Mouse (Mus musculus): Measurements from ENCODE around the gene Frmpd3. TPM values are rescaled to one million over a fixed set of nuclear protein-coding genes. Genes with fewer than 3 reads are reported as not detected.

Frmpd3 gene
- polyA plus RNA-seq, 1 experiment from 2014 or later: 0.62 TPM

GRCm38 (mm10) chrX:140399986-140400385, 57.9 kb downstream of the Frmpd3 start:
- Histone ChIP-seq H3K27me3 (ENCODE audit: control insufficient read depth, insufficient read depth, low read length) (no peaks in the 10 kb centered on the region; the same call in 1 of the 2 replicates), H3K9me3 (replicated peaks; ENCODE audit: control insufficient read depth, low read length) (no peaks in the 10 kb centered on the region), H3K4me1 (ENCODE audit: control insufficient read depth, insufficient read depth, low read length) (no peaks in the 10 kb centered on the region), H3K27ac (replicated peaks; ENCODE audit: low read depth, low read length) (no peak overlapping the region), H3K36me3 (replicated peaks; ENCODE audit: control insufficient read depth, insufficient read depth, low read depth, low read length) (no peaks in the 10 kb centered on the region), H3K4me3 (ENCODE audit: low read depth, low read length) (no peak overlapping the region), H3K4me2 (ENCODE audit: low read depth, low read length) (no peak overlapping the region), H3K9ac (replicated peaks; ENCODE audit: low read length) (no peak overlapping the region)
- no peak for ATAC-seq (replicated peaks; ENCODE audit: insufficient number of reproducible peaks, low FRiP score, low TSS enrichment, low read depth)
- 43% methylated on average over 3 of the region's 3 CpGs for WGBS
- no peak for DNase-seq (ENCODE audit: low spot score)

- Histone ChIP-seq H3K9me3 (replicated peaks; ENCODE audit: control insufficient read depth, low read length) (no peaks in the 10 kb centered on the region), H3K27me3 (ENCODE audit: control insufficient read depth, insufficient read depth, low read length) (no peaks in the 10 kb centered on the region; the same call in 1 of the 2 replicates), H3K4me3 (ENCODE audit: low read depth, low read length) (no peak overlapping the region), H3K4me1 (ENCODE audit: control insufficient read depth, insufficient read depth, low read length) (no peaks in the 10 kb centered on the region), H3K36me3 (replicated peaks; ENCODE audit: control insufficient read depth, insufficient read depth, low read depth, low read length) (no peaks in the 10 kb centered on the region), H3K4me2 (ENCODE audit: low read depth, low read length) (no peak overlapping the region), H3K9ac (replicated peaks; ENCODE audit: low read length) (no peak overlapping the region), H3K27ac (replicated peaks; ENCODE audit: low read depth, low read length) (no peak overlapping the region)
- 55% methylated on average over 4 of the region's 4 CpGs for WGBS
- DNase-seq (ENCODE audit: low spot score) (peak; percentile 7), ATAC-seq (replicated peaks; ENCODE audit: insufficient number of reproducible peaks, low FRiP score, low TSS enrichment, low read depth) (no peak)
These were observed 60.8 kb downstream of the Frmpd3 start for GRCm38 (mm10) chrX:140402904-140403303.

DNA sequence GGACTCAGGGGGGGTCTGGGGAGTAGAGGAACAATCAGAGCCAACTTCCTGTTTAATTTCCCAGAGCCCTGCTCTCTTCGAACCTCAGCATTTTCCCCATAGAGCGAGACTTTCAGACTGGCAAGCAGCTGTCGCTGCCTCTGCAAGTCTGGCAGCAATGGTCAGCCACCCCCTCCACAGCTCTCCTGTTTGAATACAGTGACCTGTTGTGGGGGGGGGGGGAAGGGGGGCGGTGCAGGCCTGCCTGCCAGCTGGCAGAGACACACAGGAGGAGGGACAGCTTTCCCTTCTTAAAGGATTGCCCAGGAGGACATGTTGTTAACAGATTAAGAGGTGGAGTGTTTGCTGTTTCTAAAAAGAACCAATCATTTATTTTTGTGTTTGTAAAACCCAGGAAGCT, 64.0 kb downstream of the Frmpd3 start:
- DNase-seq (ENCODE audit: low spot score) (no peak), ATAC-seq (replicated peaks; ENCODE audit: insufficient number of reproducible peaks, low FRiP score, low TSS enrichment, low read depth) (no peak)
- H3K27me3 ChIP-seq (ENCODE audit: control insufficient read depth, insufficient read depth, low read length): no peaks in the 10 kb centered on the region
- no peak overlapping the region for H3K4me3 ChIP-seq (ENCODE audit: low read depth, low read length)
- no peak overlapping the region for H3K4me2 ChIP-seq (ENCODE audit: low read depth, low read length)
- H3K9ac ChIP-seq (replicated peaks; ENCODE audit: low read length): no peak overlapping the region
- no peaks in the 10 kb centered on the region for H3K9me3 ChIP-seq (replicated peaks; ENCODE audit: control insufficient read depth, low read length)
- no peaks in the 10 kb centered on the region for H3K4me1 ChIP-seq (ENCODE audit: control insufficient read depth, insufficient read depth, low read length)
- 35% methylated on average over 4 of the region's 4 CpGs for WGBS
- H3K36me3 ChIP-seq (replicated peaks; ENCODE audit: control insufficient read depth, insufficient read depth, low read depth, low read length): no peaks in the 10 kb centered on the region
- H3K27ac ChIP-seq (replicated peaks; ENCODE audit: low read depth, low read length): no peak overlapping the region

DNA sequence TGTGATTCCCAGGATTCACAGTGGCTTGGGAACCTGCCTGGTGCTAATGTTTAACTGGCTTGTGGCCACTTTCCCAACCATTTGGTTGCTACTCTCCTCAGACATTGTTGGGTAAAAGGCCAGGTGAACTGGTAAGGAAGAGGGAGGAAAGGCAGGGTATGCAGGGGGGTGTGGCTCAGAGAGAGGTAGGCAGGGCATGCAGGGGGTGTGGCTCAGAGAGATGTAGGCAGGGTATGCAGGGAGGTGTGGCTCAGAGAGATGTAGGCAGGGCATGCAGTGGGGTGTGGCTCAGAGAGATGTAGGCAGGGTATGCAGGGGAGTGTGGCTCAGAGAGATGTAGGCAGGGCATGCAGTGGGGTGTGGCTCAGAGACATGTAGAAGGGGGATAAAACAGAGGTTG, 64.4 kb downstream of the Frmpd3 start:
- Histone ChIP-seq H3K9me3 (replicated peaks; ENCODE audit: control insufficient read depth, low read length) (no peaks in the 10 kb centered on the region), H3K4me3 (ENCODE audit: low read depth, low read length) (no peak overlapping the region), H3K36me3 (replicated peaks; ENCODE audit: control insufficient read depth, insufficient read depth, low read depth, low read length) (no peaks in the 10 kb centered on the region), H3K4me2 (ENCODE audit: low read depth, low read length) (no peak overlapping the region), H3K4me1 (ENCODE audit: control insufficient read depth, insufficient read depth, low read length) (no peaks in the 10 kb centered on the region), H3K27ac (replicated peaks; ENCODE audit: low read depth, low read length) (no peak overlapping the region), H3K27me3 (ENCODE audit: control insufficient read depth, insufficient read depth, low read length) (no peaks in the 10 kb centered on the region), H3K9ac (replicated peaks; ENCODE audit: low read length) (no peak overlapping the region)
- DNase-seq (ENCODE audit: low spot score) (no peak), ATAC-seq (replicated peaks; ENCODE audit: insufficient number of reproducible peaks, low FRiP score, low TSS enrichment, low read depth) (no peak; the same call in 1 of the 2 replicates)

- WGBS: 87% methylated on average over 5 of the region's 5 CpGs
- no peaks in the 10 kb centered on the region for H3K36me3 ChIP-seq (replicated peaks; ENCODE audit: control insufficient read depth, insufficient read depth, low read depth, low read length)
- no peak overlapping the region for H3K27ac ChIP-seq (replicated peaks; ENCODE audit: low read depth, low read length)
- no peaks in the 10 kb centered on the region for H3K27me3 ChIP-seq (ENCODE audit: control insufficient read depth, insufficient read depth, low read length)
- no peaks in the 10 kb centered on the region for H3K9me3 ChIP-seq (replicated peaks; ENCODE audit: control insufficient read depth, low read length)
- no peaks in the 10 kb centered on the region for H3K4me1 ChIP-seq (ENCODE audit: control insufficient read depth, insufficient read depth, low read length)
- H3K4me2 ChIP-seq (ENCODE audit: low read depth, low read length): no peak overlapping the region
- H3K9ac ChIP-seq (replicated peaks; ENCODE audit: low read length): no peak overlapping the region
- DNase-seq (ENCODE audit: low spot score) (no peak), ATAC-seq (replicated peaks; ENCODE audit: insufficient number of reproducible peaks, low FRiP score, low TSS enrichment, low read depth) (no peak)
- no peak overlapping the region for H3K4me3 ChIP-seq (ENCODE audit: low read depth, low read length)
These were observed 65.5 kb downstream of the Frmpd3 start for GRCm38 (mm10) chrX:140407593-140407992.

DNA sequence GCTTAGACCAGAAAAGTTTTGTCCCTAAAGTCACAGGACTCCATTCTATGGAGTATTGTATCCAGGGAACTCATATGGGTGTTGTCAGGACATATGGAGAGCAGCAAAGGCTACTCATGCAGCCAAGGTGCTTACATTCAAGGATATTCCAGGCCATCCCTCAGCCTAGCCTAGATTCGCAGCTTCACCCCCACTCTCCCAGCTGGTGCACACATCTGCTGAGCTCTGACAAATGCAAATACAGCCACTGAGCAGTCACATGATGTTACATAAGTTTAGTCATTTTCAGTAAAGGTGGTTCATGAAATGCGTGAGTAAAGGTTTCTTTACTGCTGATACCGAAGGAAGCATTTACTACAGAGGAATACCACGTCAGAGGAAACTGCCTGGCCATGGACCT, 76.4 kb downstream of the Frmpd3 start:
- no peaks in the 10 kb centered on the region for H3K9me3 ChIP-seq (replicated peaks; ENCODE audit: control insufficient read depth, low read length)
- H3K4me1 ChIP-seq (ENCODE audit: control insufficient read depth, insufficient read depth, low read length): no peaks in the 10 kb centered on the region
- no peak overlapping the region for H3K27ac ChIP-seq (replicated peaks; ENCODE audit: low read depth, low read length)
- DNase-seq (ENCODE audit: low spot score) (no peak), ATAC-seq (replicated peaks; ENCODE audit: insufficient number of reproducible peaks, low FRiP score, low TSS enrichment, low read depth) (no peak)
- H3K9ac ChIP-seq (replicated peaks; ENCODE audit: low read length): no peak overlapping the region
- H3K27me3 ChIP-seq (ENCODE audit: control insufficient read depth, insufficient read depth, low read length): no peaks in the 10 kb centered on the region
- 85% methylated on average over 4 of the region's 4 CpGs for WGBS
- H3K36me3 ChIP-seq (replicated peaks; ENCODE audit: control insufficient read depth, insufficient read depth, low read depth, low read length): no peaks in the 10 kb centered on the region
- no peak overlapping the region for H3K4me2 ChIP-seq (ENCODE audit: low read depth, low read length)
- H3K4me3 ChIP-seq (ENCODE audit: low read depth, low read length): no peak overlapping the region

DNA sequence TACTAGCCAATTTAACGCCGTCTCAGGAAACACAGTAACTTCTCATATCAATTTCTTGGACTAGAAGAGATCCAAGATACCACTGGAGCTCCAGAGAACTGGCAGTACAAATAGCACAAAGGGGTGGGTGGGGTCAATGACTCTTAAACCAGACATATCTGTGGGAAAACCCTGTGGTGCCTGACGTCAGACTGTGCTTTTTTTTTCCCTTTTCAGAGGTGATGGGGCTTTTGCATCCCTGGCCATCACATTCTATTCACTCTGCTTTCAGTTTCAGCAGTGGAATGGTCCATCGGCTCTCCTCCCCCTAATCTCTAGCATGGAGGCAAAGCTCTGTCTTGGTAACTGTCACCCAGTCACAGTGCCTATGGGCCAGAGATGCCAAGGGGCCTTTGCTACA, 85.1 kb downstream of the Frmpd3 start:
- WGBS: 76% methylated on average over 4 of the region's 4 CpGs
- no peak overlapping the region for H3K4me3 ChIP-seq (ENCODE audit: low read depth, low read length)

GRCm38 (mm10) chrX:140428252-140428651, 86.2 kb downstream of the Frmpd3 start:
- H3K4me3 ChIP-seq (ENCODE audit: low read depth, low read length): no peak overlapping the region

More for the DNA sequence above, 85.1 kb downstream of the Frmpd3 start:
- no peaks in the 10 kb centered on the region for H3K4me1 ChIP-seq (ENCODE audit: control insufficient read depth, insufficient read depth, low read length)
- H3K27ac ChIP-seq (replicated peaks; ENCODE audit: low read depth, low read length): no peak overlapping the region
- DNase-seq (ENCODE audit: low spot score): no peak
- no peak overlapping the region for H3K4me2 ChIP-seq (ENCODE audit: low read depth, low read length)
- no peak overlapping the region for H3K9ac ChIP-seq (replicated peaks; ENCODE audit: low read length)
- H3K27me3 ChIP-seq (ENCODE audit: control insufficient read depth, insufficient read depth, low read length): no peaks in the 10 kb centered on the region
- no peak for ATAC-seq (replicated peaks; ENCODE audit: insufficient number of reproducible peaks, low FRiP score, low TSS enrichment, low read depth)
- no peaks in the 10 kb centered on the region for H3K36me3 ChIP-seq (replicated peaks; ENCODE audit: control insufficient read depth, insufficient read depth, low read depth, low read length)
- H3K9me3 ChIP-seq (replicated peaks; ENCODE audit: control insufficient read depth, low read length): no peaks in the 10 kb centered on the region

More at GRCm38 (mm10) chrX:140428252-140428651, 86.2 kb downstream of the Frmpd3 start:
- no peak overlapping the region for H3K9ac ChIP-seq (replicated peaks; ENCODE audit: low read length)
- no peaks in the 10 kb centered on the region for H3K4me1 ChIP-seq (ENCODE audit: control insufficient read depth, insufficient read depth, low read length)
- H3K36me3 ChIP-seq (replicated peaks; ENCODE audit: control insufficient read depth, insufficient read depth, low read depth, low read length): no peaks in the 10 kb centered on the region
- no peaks in the 10 kb centered on the region for H3K9me3 ChIP-seq (replicated peaks; ENCODE audit: control insufficient read depth, low read length)
- 74% methylated on average over 7 of the region's 8 CpGs for WGBS
- ATAC-seq (replicated peaks; ENCODE audit: insufficient number of reproducible peaks, low FRiP score, low TSS enrichment, low read depth) (no peak), DNase-seq (ENCODE audit: low spot score) (no peak)
- H3K4me2 ChIP-seq (ENCODE audit: low read depth, low read length): no peak overlapping the region
- no peak overlapping the region for H3K27ac ChIP-seq (replicated peaks; ENCODE audit: low read depth, low read length)
- no peaks in the 10 kb centered on the region for H3K27me3 ChIP-seq (ENCODE audit: control insufficient read depth, insufficient read depth, low read length)
